Mouse (Mus musculus) midbrain, embryonic 12.5 days (tissue): Measurements from ENCODE around the gene AA467197. TPM values are rescaled to one million over a fixed set of nuclear protein-coding genes. Genes with fewer than 3 reads are reported as not detected.

Experiments used
- ATAC-seq: fragments of 200-750 bp; cut with Nextera tagmentation; 2 replicates; pipeline ENCODE4 v1.8.0; 2017; ENCODE audit warnings: low read depth, moderate TSS enrichment, moderate library complexity; ENCODE audit not compliant: low FRiP score
- H3K27ac ChIP-seq: fragments of 300-500 bp; sonication (generic); replicated peaks from 2 replicates; pipeline ENCODE4 v1.5.1; 2016; ENCODE audit warnings: mild to moderate bottlenecking
- H3K27me3 ChIP-seq: fragments of 300-500 bp; sonication (generic); 2 replicates; pipeline ENCODE4 v1.6.1; 2016; ENCODE audit warnings: mild to moderate bottlenecking
- H3K36me3 ChIP-seq: fragments of 300-500 bp; sonication (generic); 2 replicates; pipeline ENCODE4 v1.6.1; 2016
- H3K4me1 ChIP-seq: fragments of 300-500 bp; sonication (generic); 2 replicates; pipeline ENCODE4 v1.6.1; 2016
- H3K4me2 ChIP-seq: fragments of 300-500 bp; sonication (generic); replicated peaks from 2 replicates; pipeline ENCODE4 v1.6.1; 2016; ENCODE audit warnings: mild to moderate bottlenecking, moderate library complexity
- H3K4me3 ChIP-seq: fragments of 300-500 bp; sonication (generic); 2 replicates; pipeline ENCODE4 v1.5.1; 2016; ENCODE audit warnings: mild to moderate bottlenecking
- H3K9ac ChIP-seq: fragments of 300-500 bp; sonication (generic); replicated peaks from 2 replicates; pipeline ENCODE4 v1.6.1; 2016; ENCODE audit warnings: mild to moderate bottlenecking, moderate library complexity
- H3K9me3 ChIP-seq: fragments of 300-500 bp; sonication (generic); 2 replicates; pipeline ENCODE4 v1.6.1; 2016; ENCODE audit warnings: mild to moderate bottlenecking
- WGBS: fragments of 180-500 bp; shearing (Covaris S2); methylation state at CpG from one replicate; pipeline ENCODE4 v1.1.7; 2016; 5-methylcytosine and 5-hydroxymethylcytosine counted together
- polyA plus RNA-seq: library from polyadenylated mRNA; unstranded; fragments of >200 nt; fragmentation: Nextera tagmentation; extraction: Ambion mirVana; gene quantifications from 2 replicates; pipeline ENCODE4 v1.2.1, GENCODE M21; 2016

The AA467197 gene
- polyA plus RNA-seq, 1 experiment from 2014 or later = 0.26 TPM

DNA sequence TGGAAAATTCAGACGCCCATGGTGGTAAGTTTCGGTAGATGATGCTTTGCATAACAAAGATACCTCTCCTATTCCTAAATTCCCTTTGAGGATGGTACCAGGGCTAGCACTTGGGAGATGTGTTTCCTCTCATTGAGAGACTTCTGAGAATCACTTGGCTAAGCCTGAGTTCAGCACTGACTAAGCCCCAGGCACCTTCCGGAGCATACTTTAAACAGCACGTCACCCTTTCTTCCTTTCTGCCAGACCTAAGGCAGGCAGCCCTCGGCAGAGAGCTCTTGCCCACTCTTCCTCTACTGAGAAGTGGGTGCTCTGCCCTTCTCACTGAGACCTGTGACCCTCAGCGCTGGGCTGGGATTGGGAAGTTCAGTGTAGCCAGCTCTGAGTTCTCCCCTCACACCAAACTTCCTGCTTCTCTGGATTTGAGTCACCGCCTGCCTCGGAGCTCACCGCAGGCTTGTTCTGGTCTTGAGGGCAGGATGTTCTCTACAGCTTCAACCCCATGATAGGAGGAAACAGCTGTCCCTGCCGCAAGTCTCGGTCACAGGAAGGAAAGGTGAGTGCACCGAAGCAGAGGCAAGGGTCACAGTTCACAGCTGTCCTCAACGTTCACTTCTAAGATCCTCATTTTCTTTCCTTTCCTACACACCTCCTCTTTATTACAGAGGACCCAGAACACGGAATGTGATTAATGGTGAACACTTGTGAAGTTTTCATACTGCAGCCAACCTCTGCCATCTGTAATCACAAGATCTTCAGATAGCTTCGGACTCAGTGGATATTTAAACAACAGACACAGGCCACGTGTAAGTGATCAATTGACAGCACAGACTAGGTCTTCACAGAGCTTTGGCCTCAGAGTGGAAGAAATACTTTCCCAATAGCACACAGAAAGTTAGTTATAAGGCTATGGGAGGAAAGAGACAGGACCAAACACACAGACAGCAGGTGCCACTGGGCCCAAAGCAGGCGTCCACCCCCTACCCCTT, 15.6 kb downstream of the AA467197 start:
- 71% methylated on average over 17 of the region's 17 CpGs for WGBS

DNA sequence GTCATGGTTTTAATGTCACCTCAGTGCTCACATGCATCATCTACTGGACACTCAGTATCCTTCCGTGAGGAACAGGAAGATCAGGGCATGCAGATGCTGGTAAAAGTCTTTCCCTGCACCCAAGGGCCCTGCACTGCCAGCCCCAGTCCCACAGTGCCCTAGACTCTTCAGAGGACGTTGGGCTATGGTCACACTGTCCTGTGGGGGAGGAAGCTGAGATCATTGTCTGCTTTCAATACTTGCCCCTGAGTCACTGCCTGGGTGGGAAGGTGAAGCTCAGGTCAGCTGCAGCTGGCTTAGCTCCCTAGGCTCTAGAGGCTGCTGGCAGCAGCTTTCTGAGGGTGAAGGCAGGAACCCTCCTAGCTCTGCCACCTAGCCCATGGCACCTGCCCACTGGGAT, 19.3 kb downstream of the AA467197 start:
- ATAC-seq = no peak
- WGBS = 83% methylated on average over 2 of the region's 2 CpGs
- H3K27ac ChIP-seq = no peak overlapping the region

More for the DNA sequence above, 15.6 kb downstream of the AA467197 start:
- no peak overlapping the region for H3K9ac ChIP-seq
- ATAC-seq = no peak
- no peak overlapping the region for H3K27ac ChIP-seq
- no peaks in the 10 kb centered on the region for H3K9me3 ChIP-seq
- H3K4me1 ChIP-seq = 0 out of 2 replicates have a peak, but pooled peaks cover 2% of the 10 kb centered on the region
- H3K4me3 ChIP-seq = no peak overlapping the region
- H3K4me2 ChIP-seq = no peak overlapping the region
- H3K27me3 ChIP-seq = no peaks in the 10 kb centered on the region
- H3K36me3 ChIP-seq = no peaks in the 10 kb centered on the region

DNA sequence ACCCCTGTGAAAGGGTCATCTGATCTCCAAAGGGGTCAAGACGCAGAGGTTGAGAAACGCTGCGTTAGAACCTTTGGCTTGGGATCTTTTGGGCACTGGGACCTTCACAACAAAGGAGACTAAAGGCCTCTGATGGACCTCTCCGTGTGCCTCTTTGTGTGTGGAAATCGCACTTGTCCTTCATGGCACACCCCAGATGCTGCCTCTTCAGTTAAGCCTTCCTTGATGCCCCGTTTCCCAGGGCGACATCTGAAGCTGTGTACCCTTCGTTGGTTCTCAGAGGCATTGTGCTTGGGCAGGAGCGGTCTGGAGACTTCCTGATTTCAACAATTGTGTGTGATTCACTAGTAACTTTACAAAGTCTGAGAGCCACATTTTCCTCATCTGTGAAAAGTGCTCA, 20.0 kb downstream of the AA467197 start:
- Histone ChIP-seq H3K4me3 (no peak overlapping the region), H3K36me3 (no peaks in the 10 kb centered on the region), H3K9me3 (no peaks in the 10 kb centered on the region), H3K27me3 (no peaks in the 10 kb centered on the region), H3K4me2 (no peak overlapping the region), H3K9ac (no peak overlapping the region), H3K27ac (no peak overlapping the region), H3K4me1 (0 out of 2 replicates have a peak, but pooled peaks cover 2% of the 10 kb centered on the region)
- 55% methylated on average over 9 of the region's 9 CpGs for WGBS
- no peak for ATAC-seq

More for the DNA sequence above, 19.3 kb downstream of the AA467197 start:
- H3K4me3 ChIP-seq = no peak overlapping the region
- no peak overlapping the region for H3K4me2 ChIP-seq
- no peak overlapping the region for H3K9ac ChIP-seq
- 0 out of 2 replicates have a peak, but pooled peaks cover 2% of the 10 kb centered on the region for H3K4me1 ChIP-seq
- no peaks in the 10 kb centered on the region for H3K36me3 ChIP-seq
- H3K27me3 ChIP-seq = no peaks in the 10 kb centered on the region
- H3K9me3 ChIP-seq = no peaks in the 10 kb centered on the region

DNA sequence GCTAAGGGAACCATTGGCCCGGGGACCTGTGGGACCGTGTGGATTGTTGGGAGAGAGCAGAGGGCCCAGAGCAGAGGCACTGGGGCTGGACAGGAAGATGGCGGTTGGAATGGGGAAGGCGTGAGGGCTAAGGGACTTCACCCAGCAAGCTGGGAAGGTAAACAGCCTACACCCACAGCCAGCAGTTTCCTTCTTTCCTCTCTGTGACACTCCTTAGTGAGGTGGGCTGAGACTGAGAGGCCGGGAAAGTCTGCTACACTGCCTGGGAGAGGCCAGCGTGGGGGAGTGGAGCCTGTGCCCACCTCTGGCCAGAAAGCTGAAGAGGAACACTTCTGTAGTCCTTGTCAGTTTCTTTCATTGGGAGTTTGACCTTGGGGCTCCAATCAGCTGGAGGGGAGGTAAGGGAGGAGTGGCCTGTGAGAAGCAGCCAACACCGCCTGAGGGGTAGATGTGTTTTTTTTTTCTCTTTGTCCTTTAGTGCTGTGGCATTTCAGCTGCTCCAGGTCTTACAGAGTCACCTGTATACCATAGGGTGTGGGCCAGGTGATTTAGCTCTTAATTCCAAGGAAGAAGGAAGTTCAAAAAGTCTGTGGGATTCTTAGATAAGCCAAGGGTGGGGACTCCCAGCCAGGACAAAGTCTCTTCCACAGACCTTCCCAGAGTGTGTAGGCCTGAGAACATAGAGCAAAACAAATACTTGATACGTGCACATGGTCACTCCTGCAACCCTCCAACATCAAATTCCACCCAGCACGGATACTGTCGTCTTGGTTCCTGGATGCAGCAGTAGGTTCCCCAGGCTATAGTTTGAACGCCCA, 21.1 kb downstream of the AA467197 start:
- H3K4me2 ChIP-seq = no peak overlapping the region
- 84% methylated on average over 11 of the region's 11 CpGs for WGBS
- H3K27ac ChIP-seq = no peak overlapping the region
- no peaks in the 10 kb centered on the region for H3K9me3 ChIP-seq
- H3K9ac ChIP-seq = no peak overlapping the region
- no peaks in the 10 kb centered on the region for H3K27me3 ChIP-seq
- H3K4me1 ChIP-seq = 0 out of 2 replicates have a peak, but pooled peaks cover 2% of the 10 kb centered on the region
- H3K4me3 ChIP-seq = no peak overlapping the region
- no peaks in the 10 kb centered on the region for H3K36me3 ChIP-seq
- no peak for ATAC-seq

DNA sequence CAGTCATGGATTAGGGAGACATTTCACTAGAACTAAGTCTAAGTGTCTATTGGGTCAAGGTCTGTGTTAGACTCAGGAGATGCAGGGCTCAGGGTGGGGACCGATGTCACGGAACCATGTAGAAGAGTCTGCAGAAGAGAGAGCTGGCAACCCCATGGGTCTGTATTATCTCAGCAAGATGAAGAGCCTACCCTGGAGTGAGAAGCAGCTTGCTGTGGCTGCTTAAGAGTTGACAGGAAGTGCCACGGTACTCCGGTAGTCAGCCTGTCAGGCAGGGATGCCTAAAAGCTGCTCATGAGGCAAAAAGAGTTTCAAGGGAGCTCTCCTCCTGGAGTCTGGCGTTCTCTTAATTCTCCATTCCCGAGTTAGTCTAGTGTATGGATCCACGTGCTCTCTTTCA, 23.0 kb downstream of the AA467197 start:
- H3K4me1 ChIP-seq = 0 out of 2 replicates have a peak, but pooled peaks cover 2% of the 10 kb centered on the region
- WGBS = 89% methylated on average over 7 of the region's 7 CpGs
- H3K9me3 ChIP-seq = no peaks in the 10 kb centered on the region
- no peak overlapping the region for H3K4me2 ChIP-seq
- H3K27me3 ChIP-seq = no peaks in the 10 kb centered on the region
- no peaks in the 10 kb centered on the region for H3K36me3 ChIP-seq
- H3K9ac ChIP-seq = no peak overlapping the region
- no peak overlapping the region for H3K4me3 ChIP-seq
- no peak overlapping the region for H3K27ac ChIP-seq
- ATAC-seq = no peak

DNA sequence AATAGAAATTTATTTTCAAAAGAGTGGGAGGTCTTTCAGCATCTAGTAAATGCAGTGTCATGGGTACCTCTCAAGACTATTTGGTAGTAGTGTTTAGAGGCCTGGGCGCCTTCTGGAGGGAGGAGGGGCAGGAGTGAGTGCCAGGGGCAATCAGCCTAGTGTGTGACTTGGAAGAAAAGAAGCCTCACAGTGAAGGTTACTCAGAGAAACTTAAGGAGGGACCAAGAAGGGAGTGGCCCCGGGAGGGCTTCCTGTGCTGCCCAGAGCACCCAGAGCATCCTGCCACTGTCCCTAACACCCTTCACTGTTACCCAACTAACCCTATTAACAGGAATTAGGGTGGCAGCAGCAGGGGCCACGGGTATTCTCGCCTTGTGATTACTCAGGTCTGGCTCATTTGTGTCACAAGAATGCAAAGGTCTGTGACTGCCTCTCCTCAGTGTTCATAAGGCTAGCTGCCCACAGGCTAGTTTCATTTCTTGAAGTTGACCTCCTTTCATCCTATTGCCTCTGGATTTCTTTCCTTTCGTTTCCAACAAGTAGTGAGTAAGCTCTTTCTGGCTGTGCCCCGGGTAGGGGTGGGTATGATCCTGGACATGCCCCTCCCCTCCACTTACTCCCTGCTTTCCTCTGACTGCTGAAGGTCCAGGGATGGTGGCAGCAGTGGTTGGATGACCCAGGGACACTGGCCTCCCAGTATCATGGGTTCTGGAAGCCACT, 28.6 kb downstream of the AA467197 start:
- no peaks in the 10 kb centered on the region for H3K36me3 ChIP-seq
- H3K27ac ChIP-seq = no peak overlapping the region
- peaks cover 6% of the 10 kb centered on the region; the same call in 1 of the 2 replicates for H3K27me3 ChIP-seq
- H3K9me3 ChIP-seq = no peaks in the 10 kb centered on the region
- H3K9ac ChIP-seq = no peak overlapping the region
- H3K4me1 ChIP-seq = no peaks in the 10 kb centered on the region
- no peak overlapping the region for H3K4me2 ChIP-seq
- ATAC-seq = no peak
- 53% methylated on average over 6 of the region's 6 CpGs for WGBS
- no peak overlapping the region for H3K4me3 ChIP-seq

DNA sequence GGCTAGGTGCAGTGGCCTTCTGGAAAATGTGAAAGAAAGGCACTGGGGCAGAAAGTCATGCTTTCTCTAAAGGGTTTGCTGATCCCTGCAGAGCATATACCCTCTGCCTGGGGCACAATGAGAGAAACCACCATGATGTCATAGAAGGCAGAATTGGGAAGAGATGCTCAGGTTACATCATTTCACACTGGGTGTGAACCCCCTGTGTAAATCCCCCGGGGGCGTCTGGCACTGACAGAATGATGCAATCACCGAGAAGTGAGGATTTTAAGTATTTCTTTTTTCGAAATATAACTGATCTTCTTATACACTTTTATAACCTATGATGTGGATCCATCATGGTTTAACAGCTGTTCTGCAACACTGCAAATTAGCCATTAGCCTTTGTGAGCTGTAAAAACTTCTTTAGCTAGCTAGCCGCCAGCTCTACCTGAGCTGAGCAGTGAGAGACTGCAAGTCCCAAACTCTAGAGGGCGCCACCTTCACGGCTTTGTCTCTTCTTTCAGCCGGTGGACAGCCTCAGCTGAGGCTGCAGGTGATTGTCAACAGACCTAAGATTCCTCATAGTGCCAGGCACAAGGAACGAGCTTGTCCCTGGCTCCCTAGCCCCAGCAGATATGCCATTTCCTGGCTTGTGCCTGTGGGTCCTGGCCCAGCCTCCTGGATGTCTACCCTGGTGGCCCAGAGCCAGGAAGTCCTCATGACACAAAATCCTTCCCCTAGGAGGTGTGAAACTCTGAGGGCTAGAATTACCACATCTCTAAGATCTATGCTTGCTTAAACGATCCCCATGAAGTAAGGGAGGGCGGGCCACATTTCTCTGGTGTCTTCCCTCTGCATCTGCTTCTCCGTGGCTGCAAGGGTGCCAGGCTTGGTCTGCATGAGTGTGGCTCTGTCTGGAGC, 29.4 kb downstream of the AA467197 start:
- H3K4me1 ChIP-seq = no peaks in the 10 kb centered on the region
- H3K9me3 ChIP-seq = no peaks in the 10 kb centered on the region
- no peak for ATAC-seq
- H3K36me3 ChIP-seq = no peaks in the 10 kb centered on the region
- H3K27me3 ChIP-seq = peaks cover 6% of the 10 kb centered on the region; the same call in 1 of the 2 replicates
- no peak overlapping the region for H3K4me2 ChIP-seq
- H3K9ac ChIP-seq = no peak overlapping the region
- H3K27ac ChIP-seq = no peak overlapping the region
- H3K4me3 ChIP-seq = no peak overlapping the region
- 53% methylated on average over 12 of the region's 12 CpGs for WGBS

DNA sequence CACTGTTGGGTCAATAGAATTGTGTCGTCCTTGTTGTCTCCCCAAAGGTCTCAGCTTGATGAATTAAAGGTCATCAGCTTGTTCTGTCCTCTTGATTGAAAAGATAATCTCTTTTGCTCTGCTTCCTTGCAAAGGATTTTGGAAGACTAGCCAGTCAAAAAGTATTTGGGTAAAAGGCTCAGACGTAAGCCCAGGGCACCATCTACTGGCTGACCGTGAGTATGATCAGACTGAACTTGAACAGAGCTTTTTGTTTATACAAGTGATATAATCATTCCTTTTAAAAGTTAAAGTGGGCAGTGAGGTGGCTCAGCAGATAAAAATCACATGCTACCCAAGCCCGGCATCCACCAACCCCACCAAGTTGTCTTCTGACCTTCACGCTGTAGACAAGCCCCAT, 31.1 kb downstream of the AA467197 start:
- Histone ChIP-seq H3K4me2 (no peak overlapping the region), H3K4me3 (no peak overlapping the region), H3K4me1 (no peaks in the 10 kb centered on the region), H3K36me3 (no peaks in the 10 kb centered on the region), H3K9ac (no peak overlapping the region), H3K9me3 (no peaks in the 10 kb centered on the region), H3K27ac (no peak overlapping the region), H3K27me3 (peaks cover 6% of the 10 kb centered on the region; the same call in 1 of the 2 replicates)
- WGBS = 46% methylated on average over 5 of the region's 5 CpGs
- ATAC-seq = no peak

DNA sequence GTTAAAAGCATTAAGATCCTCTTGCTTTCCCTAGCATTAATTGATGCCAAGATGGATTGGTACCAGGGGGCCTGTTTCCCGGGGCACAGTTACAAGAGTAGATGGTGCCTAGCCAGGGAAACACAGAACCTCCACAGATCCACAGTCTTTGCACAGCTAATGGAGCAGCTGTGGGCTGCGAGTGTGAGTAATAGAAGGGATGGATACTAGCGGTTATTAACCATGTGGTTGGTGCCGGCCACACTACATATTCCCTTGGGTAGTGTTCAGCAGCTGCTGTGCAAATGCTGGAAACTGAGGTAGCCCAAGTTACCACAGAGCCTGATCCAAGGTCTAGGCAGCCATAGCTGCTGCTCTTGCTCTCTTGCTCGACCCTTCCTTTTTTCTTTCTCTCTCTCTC, 34.9 kb downstream of the AA467197 start:
- Histone ChIP-seq H3K4me3 (no peak overlapping the region), H3K27me3 (peaks cover 1% of the 10 kb centered on the region; the same call in 1 of the 2 replicates), H3K27ac (no peak overlapping the region), H3K9me3 (no peaks in the 10 kb centered on the region), H3K4me1 (no peaks in the 10 kb centered on the region), H3K36me3 (no peaks in the 10 kb centered on the region), H3K9ac (no peak overlapping the region), H3K4me2 (no peak overlapping the region)
- WGBS = 68% methylated on average over 5 of the region's 5 CpGs
- no peak for ATAC-seq

DNA sequence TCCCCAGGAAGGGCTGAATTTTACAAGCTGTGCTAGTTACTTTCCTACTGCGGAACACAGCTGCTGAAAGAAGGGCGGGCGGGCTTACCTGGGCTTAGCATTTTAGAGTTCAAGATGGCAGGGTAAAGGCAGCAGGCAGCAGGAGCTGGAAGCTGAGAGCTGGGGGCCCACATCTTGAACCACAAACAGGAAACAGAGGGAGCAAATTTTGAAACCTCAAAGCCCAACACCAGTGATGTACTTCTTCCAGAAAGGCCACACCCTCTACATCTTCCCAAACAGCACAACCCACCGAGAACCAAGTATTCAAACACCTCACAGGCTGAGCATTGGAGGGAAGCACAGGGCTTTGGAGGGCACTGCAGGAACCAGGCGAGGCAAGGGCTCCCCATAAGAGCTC, 36.1 kb downstream of the AA467197 start:
- H3K4me3 ChIP-seq = no peak overlapping the region
- ATAC-seq = no peak
- H3K4me2 ChIP-seq = no peak overlapping the region
- WGBS = 81% methylated on average over 5 of the region's 5 CpGs
- H3K27me3 ChIP-seq = no peaks in the 10 kb centered on the region; the same call in 1 of the 2 replicates
- H3K27ac ChIP-seq = no peak overlapping the region
- no peaks in the 10 kb centered on the region for H3K4me1 ChIP-seq
- H3K9me3 ChIP-seq = no peaks in the 10 kb centered on the region
- no peak overlapping the region for H3K9ac ChIP-seq
- H3K36me3 ChIP-seq = no peaks in the 10 kb centered on the region

DNA sequence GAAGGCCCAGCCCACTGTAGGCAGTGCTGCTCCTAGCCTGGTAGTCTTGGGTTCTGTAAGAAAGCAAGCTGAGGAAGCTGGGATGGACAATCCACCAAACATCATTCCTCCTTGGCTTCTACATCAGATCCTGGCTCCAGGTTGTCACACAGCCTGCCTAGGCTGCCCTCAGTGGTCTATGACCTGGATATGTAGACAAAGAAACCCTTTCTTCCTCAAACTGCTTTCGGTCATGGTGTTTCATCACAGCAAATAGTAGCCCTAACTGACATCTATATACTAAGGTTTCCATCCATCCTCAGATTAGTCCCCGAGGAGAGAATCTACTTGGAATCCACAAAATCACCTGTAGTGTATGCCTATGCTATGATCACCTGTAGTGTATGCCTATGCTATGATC, 38.3 kb downstream of the AA467197 start:
- no peak overlapping the region for H3K4me2 ChIP-seq
- H3K4me3 ChIP-seq = no peak overlapping the region
- no peak overlapping the region for H3K9ac ChIP-seq
- no peaks in the 10 kb centered on the region for H3K4me1 ChIP-seq
- 88% methylated on average over 2 of the region's 2 CpGs for WGBS
- H3K27ac ChIP-seq = no peak overlapping the region
- H3K36me3 ChIP-seq = no peaks in the 10 kb centered on the region
- H3K9me3 ChIP-seq = no peaks in the 10 kb centered on the region
- H3K27me3 ChIP-seq = no peaks in the 10 kb centered on the region; the same call in 1 of the 2 replicates
- ATAC-seq = no peak
